Mouse (Mus musculus) hindbrain, postnatal 0 days (tissue): Measurements from ENCODE around the gene Neu1. TPM values are rescaled to one million over a fixed set of nuclear protein-coding genes. Genes with fewer than 3 reads are reported as not detected.

Experiments
- ATAC-seq: fragments of 200-750 bp; cut with Nextera tagmentation; 2 replicates; pipeline ENCODE4 v1.8.0; 2017; ENCODE audit warnings: mild to moderate bottlenecking, moderate TSS enrichment, moderate library complexity
- DNase-seq: peaks from one replicate; pipeline ENCODE4 v3.0.0-alpha.2; 2015; ENCODE audit warnings: low spot score
- H3K27ac ChIP-seq: fragments of 300-500 bp; sonication (generic); 2 replicates; pipeline ENCODE4 v1.5.1; 2014; ENCODE audit warnings: mild to moderate bottlenecking
- H3K27me3 ChIP-seq: fragments of 300-500 bp; sonication (generic); 2 replicates; pipeline ENCODE4 v1.6.1; 2014; ENCODE audit warnings: low read length, mixed read lengths; ENCODE audit not compliant: insufficient read depth
- H3K36me3 ChIP-seq: fragments of 300-500 bp; sonication (generic); 2 replicates; pipeline ENCODE4 v1.6.1; 2014; ENCODE audit warnings: low read length, mixed read lengths; ENCODE audit not compliant: insufficient read depth
- H3K4me1 ChIP-seq: fragments of 300-500 bp; sonication (generic); 2 replicates; pipeline ENCODE4 v1.6.1; 2014; ENCODE audit warnings: antibody characterized with exemption, low read length, mixed read lengths; ENCODE audit not compliant: insufficient read depth
- H3K4me2 ChIP-seq: fragments of 300-500 bp; sonication (generic); 2 replicates; pipeline ENCODE4 v1.6.1; 2014; ENCODE audit warnings: low read depth, mild to moderate bottlenecking, low read length, moderate library complexity, mixed read lengths
- H3K4me3 ChIP-seq: fragments of 300-500 bp; sonication (generic); 2 replicates; pipeline ENCODE4 v1.5.1; 2014; ENCODE audit warnings: low read length
- H3K9ac ChIP-seq: fragments of 300-500 bp; sonication (generic); replicated peaks from 2 replicates; pipeline ENCODE4 v1.6.1; 2014; ENCODE audit warnings: mild to moderate bottlenecking, low read length, moderate library complexity, mixed read lengths
- H3K9me3 ChIP-seq: fragments of 300-500 bp; sonication (generic); 2 replicates; pipeline ENCODE4 v1.6.1; 2016; ENCODE audit warnings: low read length, mixed read lengths
- CTCF ChIP-seq: IDR thresholded peaks from 2 replicates; pipeline ENCODE4 v1.5.1; 2016; ENCODE audit warnings: antibody characterized with exemption, control low read depth, low read depth
- WGBS: fragments of 180-500 bp; shearing (Covaris S2); extraction: QIAGEN DNeasy Blood & Tissue Kit; methylation state at CpG from one replicate; pipeline ENCODE4 v1.1.7; 2014; 5-methylcytosine and 5-hydroxymethylcytosine counted together
- polyA plus RNA-seq: library from polyadenylated mRNA; unstranded; fragments of >200 nt; fragmentation: Nextera tagmentation; extraction: Ambion mirVana; gene quantifications from 2 replicates; pipeline ENCODE4 v1.2.1, GENCODE M21; 2015
- total RNA-seq: library from RNA; depleted of rRNA; stranded (reverse); fragments of >200 nt; gene quantifications from 2 replicates; pipeline ENCODE4 v1.2.3, GENCODE M21; 2014

The Neu1 gene
- total and polyA plus RNA-seq, 2 experiments from 2014 or later, result 43.1 to 50.9 TPM

DNA sequence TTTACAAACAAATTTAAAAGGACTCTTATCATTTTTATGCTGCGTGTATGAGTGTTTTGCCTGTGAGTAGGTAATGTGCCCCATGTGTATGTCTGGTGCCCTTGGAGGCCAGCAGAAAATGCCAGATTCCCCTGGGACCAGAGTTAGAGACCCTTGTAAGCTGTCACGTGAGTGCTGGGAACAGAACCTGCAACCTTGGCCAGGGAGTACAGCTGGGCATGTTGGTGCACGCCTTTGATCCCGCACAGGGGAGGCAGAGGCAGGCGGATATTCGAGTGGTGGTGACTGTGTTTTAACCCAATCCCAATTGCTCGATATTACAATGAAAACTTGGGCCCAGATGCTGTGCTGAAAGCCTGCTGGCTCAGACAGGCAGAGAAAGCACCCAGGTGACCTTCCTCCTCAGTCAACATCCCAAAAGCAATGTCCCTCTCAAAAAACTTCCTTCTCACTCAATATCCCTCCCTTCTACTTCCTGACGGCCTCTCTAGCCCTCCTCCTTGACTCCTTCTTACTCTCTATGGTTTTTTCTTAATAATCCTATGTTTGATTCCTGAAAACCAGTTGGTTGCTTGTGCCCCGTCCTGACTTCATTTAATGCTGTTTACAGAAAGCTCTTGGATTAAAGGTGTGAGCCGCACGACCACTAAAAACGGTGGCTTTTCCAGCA, 40.8 kb upstream of the Neu1 start:
- H3K27ac ChIP-seq, result no peak overlapping the region
- no peaks in the 10 kb centered on the region for H3K27me3 ChIP-seq
- TF ChIP-seq CTCF, result no peak
- H3K9ac ChIP-seq, result no peak overlapping the region
- DNase-seq (no peak), ATAC-seq (no peak)
- H3K9me3 ChIP-seq, result no peaks in the 10 kb centered on the region
- no peak overlapping the region for H3K4me3 ChIP-seq
- H3K4me1 ChIP-seq, result 0 out of 2 replicates have a peak, but pooled peaks cover 1% of the 10 kb centered on the region
- H3K4me2 ChIP-seq, result no peak overlapping the region
- WGBS, result 92% methylated on average over 12 of the region's 12 CpGs
- no peaks in the 10 kb centered on the region for H3K36me3 ChIP-seq

GRCm38 (mm10) chr17:34891377-34891776, 39.7 kb upstream of the Neu1 start:
- Histone ChIP-seq H3K4me3 (no peak overlapping the region), H3K27me3 (no peaks in the 10 kb centered on the region), H3K27ac (no peak overlapping the region), H3K4me2 (no peak overlapping the region), H3K4me1 (peaks cover 13% of the 10 kb centered on the region; the same call in 1 of the 2 replicates), H3K9ac (no peak overlapping the region), H3K9me3 (no peaks in the 10 kb centered on the region), H3K36me3 (no peaks in the 10 kb centered on the region; the same call in 1 of the 2 replicates)
- no peak for DNase-seq
- TF ChIP-seq CTCF, result 0 out of 2 replicates have a peak, but pooled peaks have one; percentile 9
- 99% methylated on average over 2 of the region's 2 CpGs for WGBS
- no peak for ATAC-seq

GRCm38 (mm10) chr17:34893072-34893824, 37.8 kb upstream of the Neu1 start:
- no peak for ATAC-seq
- Histone ChIP-seq H3K27ac (peak overlapping the region; percentile 91), H3K36me3 (no peaks in the 10 kb centered on the region; the same call in 1 of the 2 replicates), H3K4me2 (peak overlapping the region; percentile 90), H3K9me3 (no peaks in the 10 kb centered on the region), H3K4me3 (peak overlapping the region; percentile 75), H3K4me1 (peaks cover 15% of the 10 kb centered on the region; the same call in 1 of the 2 replicates), H3K9ac (peak overlapping the region; percentile 85; the same call in 1 of the 2 replicates), H3K27me3 (no peaks in the 10 kb centered on the region)
- WGBS, result 65% methylated on average over 12 of the region's 12 CpGs
- no peak for TF ChIP-seq CTCF
- DNase-seq, result no peak

- 2% methylated on average over 21 of the region's 51 CpGs for WGBS
- Histone ChIP-seq H3K27ac (peak overlapping the region; percentile 91), H3K4me1 (peaks cover 15% of the 10 kb centered on the region; the same call in 1 of the 2 replicates), H3K36me3 (no peaks in the 10 kb centered on the region; the same call in 1 of the 2 replicates), H3K4me3 (peak overlapping the region; percentile 75), H3K9me3 (no peaks in the 10 kb centered on the region), H3K4me2 (peak overlapping the region; percentile 90), H3K27me3 (no peaks in the 10 kb centered on the region), H3K9ac (peak overlapping the region; percentile 85)
- ATAC-seq (peak; percentile 94), DNase-seq (peak; percentile 99)
- peak; percentile 20; the same call in 1 of the 2 replicates for TF ChIP-seq CTCF
Measured at GRCm38 (mm10) chr17:34894074-34894597, 36.9 kb upstream of the Neu1 start.

DNA sequence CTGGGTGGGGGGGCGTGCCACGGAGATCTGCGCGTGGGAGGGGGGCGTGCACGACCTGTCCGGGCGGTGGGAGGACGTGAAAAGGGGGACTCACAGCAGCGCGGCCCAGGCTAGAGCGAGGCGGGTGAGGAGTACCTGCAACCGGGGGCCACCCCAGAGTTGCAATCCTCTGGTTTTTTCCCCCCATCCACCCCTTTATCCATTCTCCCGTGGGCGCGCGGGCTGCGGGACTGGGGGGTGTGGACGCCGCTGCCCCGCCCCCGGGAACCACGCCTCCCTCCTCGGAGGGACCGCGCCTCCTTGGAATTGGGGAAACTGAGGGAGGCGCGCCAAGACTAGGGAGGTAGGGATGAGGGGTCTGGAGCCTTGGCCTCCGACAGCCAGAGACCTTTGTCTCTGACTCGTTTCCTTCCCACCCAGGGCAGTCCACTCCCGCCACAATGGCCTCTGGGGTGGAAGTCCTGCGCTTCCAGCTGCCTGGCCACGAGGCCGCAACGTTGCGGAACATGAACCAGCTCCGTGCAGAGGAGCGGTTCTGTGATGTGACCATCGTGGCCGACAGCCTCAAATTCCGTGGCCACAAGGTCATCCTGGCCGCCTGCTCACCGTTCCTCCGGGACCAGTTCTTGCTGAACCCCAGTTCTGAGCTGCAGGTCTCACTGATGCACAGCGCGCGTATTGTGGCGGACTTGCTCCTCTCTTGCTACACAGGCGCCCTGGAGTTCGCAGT, 36.1 kb upstream of the Neu1 start:
- no peaks in the 10 kb centered on the region; the same call in 1 of the 2 replicates for H3K36me3 ChIP-seq
- no peaks in the 10 kb centered on the region for H3K27me3 ChIP-seq
- H3K4me1 ChIP-seq, result peaks cover 15% of the 10 kb centered on the region; the same call in 1 of the 2 replicates
- H3K9ac ChIP-seq, result peak overlapping the region; percentile 85
- H3K4me2 ChIP-seq, result peak overlapping the region; percentile 90
- peak overlapping the region; percentile 75 for H3K4me3 ChIP-seq
- peak; percentile 45 for DNase-seq
- peak overlapping the region; percentile 91 for H3K27ac ChIP-seq
- ATAC-seq, result peak; percentile 44
- H3K9me3 ChIP-seq, result no peaks in the 10 kb centered on the region
- TF ChIP-seq CTCF, result no peak
- 6% methylated on average over 46 of the region's 51 CpGs for WGBS

DNA sequence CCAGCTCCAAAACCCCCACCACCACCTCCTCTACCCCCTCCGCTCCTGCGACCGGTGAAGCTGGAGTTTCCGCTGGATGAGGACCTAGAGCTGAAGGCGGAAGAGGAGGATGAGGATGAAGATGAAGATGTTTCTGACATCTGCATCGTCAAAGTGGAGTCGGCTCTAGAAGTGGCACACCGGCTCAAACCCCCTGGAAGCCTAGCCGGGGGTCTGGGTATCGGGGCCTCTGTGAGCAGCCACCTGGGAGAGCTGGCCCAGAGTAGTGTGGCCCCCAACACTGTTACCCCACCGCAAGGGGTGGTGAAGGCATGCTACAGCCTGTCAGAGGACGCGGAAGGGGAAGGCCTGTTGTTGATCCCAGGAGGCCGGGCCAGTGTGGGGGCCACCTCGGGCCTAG, 35.3 kb upstream of the Neu1 start:
- Histone ChIP-seq H3K27me3 (no peaks in the 10 kb centered on the region), H3K4me1 (peaks cover 15% of the 10 kb centered on the region; the same call in 1 of the 2 replicates), H3K36me3 (no peaks in the 10 kb centered on the region; the same call in 1 of the 2 replicates), H3K27ac (peak overlapping the region; percentile 91), H3K9ac (peak overlapping the region; percentile 85), H3K4me2 (peak overlapping the region; percentile 90), H3K4me3 (peak overlapping the region; percentile 75), H3K9me3 (no peaks in the 10 kb centered on the region)
- 89% methylated on average over 15 of the region's 15 CpGs for WGBS
- TF ChIP-seq CTCF, result no peak
- DNase-seq (no peak), ATAC-seq (no peak)
